Mouse (Mus musculus) hematopoietic multipotent progenitor cell, adult 10-12 weeks (in vitro differentiated cells): Measurements from ENCODE around the gene Olfr521. TPM values are rescaled to one million over a fixed set of nuclear protein-coding genes. Genes with fewer than 3 reads are reported as not detected.

ENCODE experiments used
- polyA plus RNA-seq: library from polyadenylated mRNA; stranded (reverse); fragments of >175 nt; gene quantifications from 2 replicates; pipeline ENCODE4 v1.2.3, GENCODE M21; 2012; ENCODE audit warnings: low replicate concordance

Gene Olfr521
- not detected in 2 replicates for polyA plus RNA-seq

GRCm38 (mm10) chr7:99763207-99763606 is at the start of gene Olfr521:
Gene Olfr521, plus strand, starts transcription at chr7:99763507.

GRCm38 (mm10) chr7:99729973-99730372 is 33.3 kb upstream of the Olfr521 start, which contains the start of gene Olfr520:
Gene Olfr520, plus strand, starts transcription at chr7:99730273.

Other genes starting within 250 kb of the Olfr521 start
- gene Arrb1, start 228.0 kb upstream of the Olfr521 start, polyA plus RNA-seq, result 18.3 and 74.9 TPM in 2 replicates
- gene Tpbgl, start 136.4 kb upstream of the Olfr521 start, polyA plus RNA-seq, result 5.1 and 10.2 TPM in 2 replicates
- 2.0 and 19.5 TPM in 2 replicates for gene Slco2b1, start 52.2 kb upstream of the Olfr521 start, polyA plus RNA-seq
- gene Olfr520, start 33.2 kb upstream of the Olfr521 start, polyA plus RNA-seq, result 0.15 TPM in 1 of 2 replicates, not detected in the other
- gene Neu3, start 64.9 kb downstream of the Olfr521 start, polyA plus RNA-seq, result 2.0 and 3.5 TPM in 2 replicates
- gene Xrra1, start 95.6 kb downstream of the Olfr521 start, polyA plus RNA-seq, result 0.06 and 0.12 TPM in 2 replicates
- gene Spcs2, start 100.0 kb downstream of the Olfr521 start, polyA plus RNA-seq, result 52.8 and 100 TPM in 2 replicates
- 4.6 and 5.7 TPM in 2 replicates for gene Rnf169, start 216.9 kb downstream of the Olfr521 start, polyA plus RNA-seq
- gene Chrdl2, start 242.7 kb downstream of the Olfr521 start, polyA plus RNA-seq, result not detected in 2 replicates